Comparison of ENCODE assay signal across 9 mouse cellular contexts in genomic region chr13:113864893-113865292, GRCm38 (mm10).
A peak's percentile ranks its signal among the peaks of the same experiment; 100 is the strongest.
DNase-seq lines count a peak whose midpoint lies in the region; ATAC-seq and TF ChIP-seq lines count a peak whose summit lies in the region.
"Had no signal": no experiment of that assay in that cellular context is flagged by ENCODE, and none has a peak within 500 bp of the region (broad histone marks: within the 10 kb centered on the region; RNA-seq: fewer than 3 reads in every experiment).

No protein-coding gene starts in this region.

- no peak overlapping the region for H3K9ac ChIP-seq in heart, adult 2 months (ENCODE audit: low read depth, low read length)
- H3K9ac ChIP-seq in heart, embryonic 12.5 days: no peak overlapping the region
- H3K9ac ChIP-seq in forebrain, embryonic 12.5 days: no peak overlapping the region
- no peak overlapping the region for H3K9ac ChIP-seq in hindbrain, postnatal 0 days (replicated peaks; ENCODE audit: low read length)
- no peak overlapping the region for H3K9ac ChIP-seq in midbrain, embryonic 13.5 days (replicated peaks)
- no peak overlapping the region for H3K9ac ChIP-seq in stomach, postnatal 0 days (ENCODE audit: low read length)
- H3K9ac ChIP-seq: embryonic facial prominence, embryonic 13.5 days had no signal

- no peaks in the 10 kb centered on the region; the same call in 1 of the 2 replicates for H3K79me2 ChIP-seq in heart, adult 2 months (replicated peaks; ENCODE audit: control insufficient read depth, insufficient read depth, low read length)

- peak; percentile 92 for TF ChIP-seq CTCF in heart, adult 2 months (IDR thresholded peaks at IDR 0.05)
- TF ChIP-seq CTCF in hindbrain, postnatal 0 days (IDR thresholded peaks at IDR 0.05; ENCODE audit: low read depth): peak; percentile 93
- TF ChIP-seq CTCF in stomach, postnatal 0 days (IDR thresholded peaks at IDR 0.05; ENCODE audit: low read depth): peak; percentile 90

- H3K4me1 ChIP-seq in heart, adult 2 months (ENCODE audit: control insufficient read depth, insufficient read depth, low read length): peaks cover 5% of the 10 kb centered on the region
- peaks cover 29% of the 10 kb centered on the region for H3K4me1 ChIP-seq in heart, embryonic 12.5 days (replicated peaks)
- 0 out of 2 replicates have a peak, but pooled peaks cover 14% of the 10 kb centered on the region for H3K4me1 ChIP-seq in forebrain, embryonic 12.5 days
- no peaks in the 10 kb centered on the region for H3K4me1 ChIP-seq in hindbrain, postnatal 0 days (ENCODE audit: insufficient read depth, low read length)
- peaks cover 10% of the 10 kb centered on the region for H3K4me1 ChIP-seq in midbrain, embryonic 13.5 days (replicated peaks)
- H3K4me1 ChIP-seq in stomach, postnatal 0 days (replicated peaks; ENCODE audit: control insufficient read depth, insufficient read depth): no peaks in the 10 kb centered on the region

- no peak overlapping the region for H3K27ac ChIP-seq in heart, adult 2 months
- no peak overlapping the region for H3K27ac ChIP-seq in heart, embryonic 12.5 days (ENCODE audit: poor library complexity, severe bottlenecking)
- H3K27ac ChIP-seq in forebrain, embryonic 12.5 days: no peak overlapping the region
- H3K27ac ChIP-seq in hindbrain, postnatal 0 days: no peak overlapping the region
- H3K27ac ChIP-seq in midbrain, embryonic 13.5 days: no peak overlapping the region
- no peak overlapping the region for H3K27ac ChIP-seq in stomach, postnatal 0 days (replicated peaks)
- H3K27ac ChIP-seq: embryonic facial prominence, embryonic 13.5 days had no signal

- peak; percentile 39 to 77 for DNase-seq in heart, adult 2 months
- DNase-seq in adrenal gland, postnatal 36 days: peak; percentile 62 to 71
- DNase-seq in hindbrain, postnatal 0 days (ENCODE audit: low spot score): peak; percentile 84
- DNase-seq in left cerebral cortex, postnatal 4 days: peak; percentile 72
- DNase-seq in stomach, postnatal 0 days (ENCODE audit: low spot score): peak; percentile 71

- no peak overlapping the region for H3K4me2 ChIP-seq in heart, embryonic 12.5 days
- no peak overlapping the region for H3K4me2 ChIP-seq in forebrain, embryonic 12.5 days
- H3K4me2 ChIP-seq in hindbrain, postnatal 0 days (ENCODE audit: low read depth, low read length): no peak overlapping the region
- H3K4me2 ChIP-seq in midbrain, embryonic 13.5 days (replicated peaks): no peak overlapping the region
- no peak overlapping the region for H3K4me2 ChIP-seq in stomach, postnatal 0 days (replicated peaks; ENCODE audit: low read depth)
- H3K4me2 ChIP-seq: embryonic facial prominence, embryonic 13.5 days had no signal

- WGBS in heart, adult 2 months: 53% methylated on average over 1 of the region's 1 CpGs
- WGBS in heart, embryonic 12.5 days: 64% methylated on average over 1 of the region's 1 CpGs
- WGBS in forebrain, embryonic 12.5 days: 59% methylated on average over 1 of the region's 1 CpGs
- 46% methylated on average over 1 of the region's 1 CpGs for WGBS in hindbrain, postnatal 0 days
- WGBS in midbrain, embryonic 13.5 days: 66% methylated on average over 1 of the region's 1 CpGs
- WGBS in stomach, postnatal 0 days: 82% methylated on average over 1 of the region's 1 CpGs

- ATAC-seq in heart, embryonic 12.5 days (ENCODE audit: insufficient number of reproducible peaks, low FRiP score): no peak
- peak; percentile 51; the same call in 1 of the 2 replicates for ATAC-seq in forebrain, embryonic 12.5 days (ENCODE audit: low FRiP score)
- ATAC-seq in hindbrain, postnatal 0 days: peak; percentile 65
- peak; percentile 34 for ATAC-seq in midbrain, embryonic 13.5 days
- no peak for ATAC-seq in stomach, postnatal 0 days (ENCODE audit: low FRiP score, low TSS enrichment)

- no peaks in the 10 kb centered on the region for H3K36me3 ChIP-seq in heart, adult 2 months (ENCODE audit: control insufficient read depth, insufficient read depth, low read length)
- H3K36me3 ChIP-seq in heart, embryonic 12.5 days: no peaks in the 10 kb centered on the region
- no peaks in the 10 kb centered on the region for H3K36me3 ChIP-seq in forebrain, embryonic 12.5 days (replicated peaks)
- H3K36me3 ChIP-seq in hindbrain, postnatal 0 days (ENCODE audit: insufficient read depth, low read length): no peaks in the 10 kb centered on the region
- no peaks in the 10 kb centered on the region for H3K36me3 ChIP-seq in midbrain, embryonic 13.5 days
- no peaks in the 10 kb centered on the region for H3K36me3 ChIP-seq in stomach, postnatal 0 days (ENCODE audit: control insufficient read depth, insufficient read depth, low read length)
- H3K36me3 ChIP-seq: embryonic facial prominence, embryonic 13.5 days had no signal

- no peak overlapping the region for H3K4me3 ChIP-seq in heart, adult 2 months
- no peak overlapping the region for H3K4me3 ChIP-seq in heart, embryonic 12.5 days
- no peak overlapping the region for H3K4me3 ChIP-seq in forebrain, embryonic 12.5 days (replicated peaks)
- H3K4me3 ChIP-seq in hindbrain, postnatal 0 days (ENCODE audit: low read length): no peak overlapping the region
- no peak overlapping the region for H3K4me3 ChIP-seq in midbrain, embryonic 13.5 days (replicated peaks)
- no peak overlapping the region for H3K4me3 ChIP-seq in stomach, postnatal 0 days (ENCODE audit: low read depth, low read length)
- H3K4me3 ChIP-seq: embryonic facial prominence, embryonic 13.5 days had no signal

- TF ChIP-seq EP300 in heart, adult 2 months (IDR thresholded peaks at IDR 0.05; ENCODE audit: insufficient read depth, low read depth, low read length): 0 out of 2 replicates have a peak, but pooled peaks have one; percentile 28
- no peak for TF ChIP-seq EP300 in stomach, postnatal 0 days (optimal IDR thresholded peaks at IDR 0.05)

- H3K9me3 ChIP-seq in heart, embryonic 12.5 days (replicated peaks): no peaks in the 10 kb centered on the region
- no peaks in the 10 kb centered on the region for H3K9me3 ChIP-seq in forebrain, embryonic 12.5 days
- no peaks in the 10 kb centered on the region for H3K9me3 ChIP-seq in hindbrain, postnatal 0 days (ENCODE audit: low read length)
- H3K9me3 ChIP-seq in midbrain, embryonic 13.5 days: no peaks in the 10 kb centered on the region
- H3K9me3 ChIP-seq in stomach, postnatal 0 days (ENCODE audit: control insufficient read depth, low read length): no peaks in the 10 kb centered on the region
- H3K9me3 ChIP-seq: embryonic facial prominence, embryonic 13.5 days had no signal

- TF ChIP-seq POLR2A in heart, adult 2 months (IDR thresholded peaks at IDR 0.05; ENCODE audit: insufficient read depth, low read depth, low read length): no peak

- no peaks in the 10 kb centered on the region for H3K27me3 ChIP-seq in heart, adult 2 months (ENCODE audit: control insufficient read depth, insufficient read depth, low read length)
- H3K27me3 ChIP-seq in heart, embryonic 12.5 days (replicated peaks): no peaks in the 10 kb centered on the region
- no peaks in the 10 kb centered on the region for H3K27me3 ChIP-seq in forebrain, embryonic 12.5 days
- H3K27me3 ChIP-seq in hindbrain, postnatal 0 days (ENCODE audit: insufficient read depth, low read length): no peaks in the 10 kb centered on the region
- no peaks in the 10 kb centered on the region for H3K27me3 ChIP-seq in midbrain, embryonic 13.5 days
- H3K27me3 ChIP-seq in stomach, postnatal 0 days (ENCODE audit: control insufficient read depth, insufficient read depth, low read length): no peaks in the 10 kb centered on the region
- H3K27me3 ChIP-seq: embryonic facial prominence, embryonic 13.5 days had no signal

- intact Hi-C loops in heart, adult 2 months (cut with DNase I): loop anchor here (1.0 to 5.0 kb wide), 3 partner anchors 70 to 598 kb away; partner anchors contain the start of gene Arl15
- intact Hi-C loops in left cerebral cortex, postnatal 4 days (cut with DNase I): loop anchor here (2.0 to 5.0 kb wide), 2 partner anchors 226 to 543 kb away; no protein-coding TSS in a partner anchor

Comparison
In these comparisons a context has a peak if more than half of its experiments do, and no peak if none do; other contexts are left out.
1. ATAC-seq: peak in forebrain, embryonic 12.5 days (single experiment), hindbrain, postnatal 0 days (single experiment) and midbrain, embryonic 13.5 days (single experiment); none in heart, embryonic 12.5 days (single experiment) and stomach, postnatal 0 days (single experiment).
2. Peak in every context shown above with its lines, with median percentiles within 50 percentile points of each other: DNase-seq and CTCF ChIP-seq.